9 mouse cellular contexts compared by ENCODE assay signal in the genomic region with DNA sequence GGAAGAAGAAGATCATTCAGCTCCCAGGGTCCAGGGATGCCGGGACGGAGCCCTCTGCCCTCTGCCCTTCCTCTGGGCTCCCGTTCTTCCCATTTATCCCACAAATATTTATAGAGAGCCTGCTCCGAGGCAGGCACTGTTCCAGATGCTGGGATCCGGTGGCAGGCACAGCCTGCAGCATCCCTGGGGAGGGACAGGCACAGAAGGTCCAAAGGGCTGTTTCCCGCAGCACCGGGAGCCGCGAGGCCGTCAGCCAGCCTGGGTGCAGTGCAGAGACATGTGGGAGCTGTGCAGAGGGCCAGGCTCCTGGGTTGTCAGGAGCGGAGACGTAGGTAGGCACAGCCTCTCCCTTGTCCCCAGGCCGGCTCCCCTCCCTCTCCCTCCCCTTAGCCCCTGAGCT. TPM values are rescaled to one million over a fixed set of nuclear protein-coding genes. Genes with fewer than 3 reads are reported as not detected.
DNase-seq lines count a peak whose midpoint lies in the region; ATAC-seq and TF ChIP-seq lines count a peak whose summit lies in the region.
"Had no signal": no experiment of that assay in that cellular context is flagged by ENCODE, and none has a peak within 500 bp of the region (broad histone marks: within the 10 kb centered on the region; RNA-seq: fewer than 3 reads in every experiment).

No protein-coding gene starts in this region.

- H3K27me3 ChIP-seq in kidney, adult 2 months (replicated peaks; ENCODE audit: control insufficient read depth, insufficient read depth, low read length) = peaks cover 3% of the 10 kb centered on the region
- no peaks in the 10 kb centered on the region; the same call in 1 of the 2 replicates for H3K27me3 ChIP-seq in forebrain, postnatal 0 days (ENCODE audit: insufficient read depth, low read length)
- H3K27me3 ChIP-seq in neural tube, embryonic 12.5 days (replicated peaks) = peaks cover 13% of the 10 kb centered on the region

- H3K4me3 ChIP-seq in kidney, adult 2 months (ENCODE audit: insufficient read depth, low read depth, low read length) = no peak overlapping the region
- H3K4me3 ChIP-seq in forebrain, postnatal 0 days (ENCODE audit: low read depth, low read length) = peak overlapping the region; percentile 19
- peak overlapping the region; percentile 69 for H3K4me3 ChIP-seq in neural tube, embryonic 12.5 days

- TF ChIP-seq POLR2A in kidney, adult 2 months (IDR thresholded peaks at IDR 0.05; ENCODE audit: low read depth, low read length) = no peak

- WGBS in kidney, adult 2 months = 33% methylated on average over 13 of the region's 13 CpGs
- WGBS in forebrain, postnatal 0 days = 28% methylated on average over 13 of the region's 13 CpGs
- WGBS in neural tube, embryonic 12.5 days = 35% methylated on average over 13 of the region's 13 CpGs

- H3K4me1 ChIP-seq in kidney, adult 2 months (ENCODE audit: control insufficient read depth, insufficient read depth, low read length) = no peaks in the 10 kb centered on the region
- peaks cover 9% of the 10 kb centered on the region; the same call in 1 of the 2 replicates for H3K4me1 ChIP-seq in forebrain, postnatal 0 days (ENCODE audit: insufficient read depth)
- H3K4me1 ChIP-seq in neural tube, embryonic 12.5 days = peaks cover 73% of the 10 kb centered on the region

- peak; percentile 70 for DNase-seq in kidney, adult 2 months
- no peak for DNase-seq in kidney, adult 8-10 months
- DNase-seq in forebrain, postnatal 0 days = no peak
- peak; percentile 56 for DNase-seq in kidney, postnatal 14 days
- no peak for DNase-seq in thymus, postnatal 0 days (ENCODE audit: low spot score)
- DNase-seq in left cerebral cortex, adult 9 months (ENCODE audit: low spot score in 2 of 2) = no peak
- no peak for DNase-seq in thymus, postnatal 4 days

- no peak for TF ChIP-seq CTCF in kidney, adult 2 months (conservative IDR thresholded peaks at IDR 0.05; ENCODE audit: insufficient read depth, insufficient read length, low read depth, low read length)
- TF ChIP-seq CTCF in forebrain, postnatal 0 days (IDR thresholded peaks at IDR 0.05; ENCODE audit: low read depth) = no peak

- no peak for ATAC-seq in forebrain, postnatal 0 days
- no peak for ATAC-seq in neural tube, embryonic 12.5 days (ENCODE audit: low FRiP score, low read depth)

- peak overlapping the region; percentile 18; the same call in 1 of the 2 replicates for H3K9ac ChIP-seq in forebrain, postnatal 0 days
- H3K9ac ChIP-seq in neural tube, embryonic 12.5 days = peak overlapping the region; percentile 57

- no peaks in the 10 kb centered on the region for H3K9me3 ChIP-seq in forebrain, postnatal 0 days (ENCODE audit: low read length)
- H3K9me3 ChIP-seq in neural tube, embryonic 12.5 days = no peaks in the 10 kb centered on the region

- no peaks in the 10 kb centered on the region for H3K36me3 ChIP-seq in kidney, adult 2 months (ENCODE audit: control insufficient read depth, insufficient read depth, low read length)
- no peaks in the 10 kb centered on the region for H3K36me3 ChIP-seq in forebrain, postnatal 0 days (ENCODE audit: insufficient read depth)
- 0 out of 2 replicates have a peak, but pooled peaks cover 2% of the 10 kb centered on the region for H3K36me3 ChIP-seq in neural tube, embryonic 12.5 days

- peak overlapping the region; percentile 82 for H3K4me2 ChIP-seq in forebrain, postnatal 0 days (ENCODE audit: low read depth)
- peak overlapping the region; percentile 98 for H3K4me2 ChIP-seq in neural tube, embryonic 12.5 days (replicated peaks)

- H3K27ac ChIP-seq in kidney, adult 2 months (ENCODE audit: insufficient read depth, low read depth, low read length) = no peak overlapping the region
- no peak overlapping the region for H3K27ac ChIP-seq in forebrain, postnatal 0 days (ENCODE audit: low read depth, low read length)
- H3K27ac ChIP-seq in neural tube, embryonic 12.5 days = no peak overlapping the region

RNA-seq across cellular contexts. Expression of gene Gse1, which starts 4.7 kb away (rescaled TPM):
- 14.8 and 15.6 TPM in 2 replicates for polyA plus RNA-seq in kidney, adult 2 months (2012; rRNA removed)
- total RNA-seq in forebrain, postnatal 0 days (2014; rRNA removed) = 24.2 and 48.2 TPM in 2 replicates
- polyA plus RNA-seq in forebrain, postnatal 0 days (2015; fragmentation: Nextera tagmentation; extraction: Ambion mirVana) = 10.5 and 15.9 TPM in 2 replicates
- 26.0 and 30.5 TPM in 2 replicates for polyA plus RNA-seq in neural tube, embryonic 12.5 days (2016; fragmentation: Nextera tagmentation; extraction: Ambion mirVana)
- 26.3 and 35.9 TPM in 2 replicates for polyA plus RNA-seq in thymus, postnatal 0 days (2015; fragmentation: Nextera tagmentation; extraction: Ambion mirVana)

RNA-seq across cellular contexts. Expression of gene Fam92b, which starts 55.6 kb away (rescaled TPM):
- not detected in 2 replicates for polyA plus RNA-seq in kidney, adult 2 months (2012; rRNA removed)
- total RNA-seq in forebrain, postnatal 0 days (2014; rRNA removed) = 1.2 and 2.1 TPM in 2 replicates
- polyA plus RNA-seq in forebrain, postnatal 0 days (2015; fragmentation: Nextera tagmentation; extraction: Ambion mirVana) = 1.1 and 1.6 TPM in 2 replicates
- 0.89 and 1.3 TPM in 2 replicates for polyA plus RNA-seq in neural tube, embryonic 12.5 days (2016; fragmentation: Nextera tagmentation; extraction: Ambion mirVana)
- polyA plus RNA-seq in thymus, postnatal 0 days (2015; fragmentation: Nextera tagmentation; extraction: Ambion mirVana) = 0.21 and 0.34 TPM in 2 replicates
- total RNA-seq: common myeloid progenitor, adult 5-6 weeks had no signal

Comparison
In these comparisons a context has a peak if more than half of its experiments do, and no peak if none do; other contexts are left out.
1. DNase-seq: peak in kidney, adult 2 months (single experiment) and kidney, postnatal 14 days (single experiment); none in kidney, adult 8-10 months (0 of 2), forebrain, postnatal 0 days (single experiment), thymus, postnatal 0 days (single experiment), left cerebral cortex, adult 9 months (0 of 2) and thymus, postnatal 4 days (single experiment).